Mouse (Mus musculus) heart, embryonic 14.5 days (tissue): ENCODE measurements around the gene Cep162. TPM values are rescaled to one million over a fixed set of nuclear protein-coding genes. Genes with fewer than 3 reads are reported as not detected.

Experiments
- ATAC-seq: fragments of 200-750 bp; cut with Nextera tagmentation; 2 replicates; pipeline ENCODE4 v1.8.0; 2017; ENCODE audit warnings: low read depth, moderate TSS enrichment; ENCODE audit not compliant: insufficient number of reproducible peaks, insufficient read depth, low FRiP score
- H3K27ac ChIP-seq, 2 experiments: fragments of 200-500 bp in 1 of 2; fragments of 300-500 bp in 1 of 2; sonication (generic) in 1 of 2; replicated peaks in 1 of 2; 2 replicates each; pipeline ENCODE4 v1.5.1; 2012 to 2014; ENCODE audit warnings: low read depth in 2 of 2, low read length in 2 of 2, control low read depth in 1 of 2, mild to moderate bottlenecking in 1 of 2, mixed read lengths in 1 of 2; ENCODE audit not compliant: control insufficient read depth in 1 of 2, insufficient read depth in 1 of 2
- H3K27me3 ChIP-seq: fragments of 300-500 bp; sonication (generic); 2 replicates; pipeline ENCODE4 v1.6.1; 2014; ENCODE audit warnings: mild to moderate bottlenecking, low read length, control low read depth; ENCODE audit not compliant: control insufficient read depth, insufficient read depth
- H3K36me3 ChIP-seq: fragments of 300-500 bp; sonication (generic); 2 replicates; pipeline ENCODE4 v1.6.1; 2014; ENCODE audit warnings: mild to moderate bottlenecking, control low read depth, low read length, mixed read lengths; ENCODE audit not compliant: control insufficient read depth, insufficient read depth
- H3K4me1 ChIP-seq, 2 experiments: fragments of 200-500 bp in 1 of 2; fragments of 300-500 bp in 1 of 2; sonication (generic) in 1 of 2; 2 replicates each; pipeline ENCODE4 v1.6.1; 2012 to 2014; ENCODE audit warnings: low read length in 2 of 2, control low read depth in 1 of 2, mixed read lengths in 1 of 2; ENCODE audit not compliant: control insufficient read depth in 2 of 2, insufficient read depth in 2 of 2
- H3K4me2 ChIP-seq: fragments of 300-500 bp; sonication (generic); 2 replicates; pipeline ENCODE4 v1.6.1; 2014; ENCODE audit warnings: mild to moderate bottlenecking, low read length
- H3K4me3 ChIP-seq, 2 experiments: fragments of 200-500 bp in 1 of 2; fragments of 300-500 bp in 1 of 2; sonication (generic) in 1 of 2; 2 replicates each; pipeline ENCODE4 v1.5.1; 2012 to 2014; ENCODE audit warnings: low read length in 2 of 2, mild to moderate bottlenecking in 2 of 2, control low read depth in 1 of 2, low read depth in 1 of 2, moderate library complexity in 1 of 2; ENCODE audit not compliant: control insufficient read depth in 1 of 2, insufficient read depth in 1 of 2
- H3K9ac ChIP-seq: fragments of 300-500 bp; sonication (generic); 2 replicates; pipeline ENCODE4 v1.6.1; 2014; ENCODE audit warnings: mild to moderate bottlenecking, low read length
- H3K9me3 ChIP-seq: fragments of 300-500 bp; sonication (generic); 2 replicates; pipeline ENCODE4 v1.6.1; 2016; ENCODE audit warnings: low read length, control low read depth; ENCODE audit not compliant: control insufficient read depth
- WGBS: fragments of 180-500 bp; shearing (Covaris S2); extraction: QIAGEN DNeasy Blood & Tissue Kit; methylation state at CpG from one replicate; pipeline ENCODE4 v1.1.7; 2014; 5-methylcytosine and 5-hydroxymethylcytosine counted together
- polyA plus RNA-seq: library from polyadenylated mRNA; unstranded; fragments of >200 nt; fragmentation: Nextera tagmentation; extraction: Ambion mirVana; gene quantifications from 2 replicates; pipeline ENCODE4 v1.2.1, GENCODE M21; 2014

The Cep162 gene
- polyA plus RNA-seq, 1 experiment from 2014 or later: 4.7 TPM

GRCm38 (mm10) chr9:87144106-87144505, 111.2 kb downstream of the Cep162 start, which contains the start of gene Mrap2:
Gene Mrap2 (plus strand): TSS chr9:87144306.
- no peaks in the 10 kb centered on the region for H3K36me3 ChIP-seq
- peaks cover 6% of the 10 kb centered on the region in 2 experiments; a peak in 1 of 4 replicates for H3K4me1 ChIP-seq
- WGBS: 3% methylated on average over 29 of the region's 29 CpGs
- ATAC-seq: peak; percentile 72
- peak within 1 kb of the TSS; percentile 72 for H3K4me2 ChIP-seq
- H3K27ac ChIP-seq: no peak within 1 kb of the TSS
- no peaks in the 10 kb centered on the region for H3K9me3 ChIP-seq
- peak within 1 kb of the TSS; percentile 35; the same call in 1 of the 2 replicates for H3K9ac ChIP-seq
- peak within 1 kb of the TSS; percentile 31 to 36 for H3K4me3 ChIP-seq
- H3K27me3 ChIP-seq: peaks cover 37% of the 10 kb centered on the region

GRCm38 (mm10) chr9:87143076-87143475, 112.3 kb downstream of the Cep162 start:
- no peaks in the 10 kb centered on the region for H3K9me3 ChIP-seq
- WGBS: 72% methylated on average over 3 of the region's 3 CpGs
- H3K27me3 ChIP-seq: peaks cover 37% of the 10 kb centered on the region
- H3K36me3 ChIP-seq: no peaks in the 10 kb centered on the region
- H3K4me2 ChIP-seq: no peak overlapping the region
- no peak overlapping the region for H3K27ac ChIP-seq
- no peak for ATAC-seq
- no peak overlapping the region for H3K9ac ChIP-seq
- H3K4me1 ChIP-seq: peaks cover 6% of the 10 kb centered on the region in 2 experiments; a peak in 1 of 4 replicates
- H3K4me3 ChIP-seq: no peak overlapping the region

Other genes with a start within 250 kb of the Cep162 start
- gene Ripply2, start 240.0 kb downstream of the Cep162 start, polyA plus RNA-seq: 0.46 and 0.75 TPM in 2 replicates
- gene Cyb5r4, start 233.5 kb downstream of the Cep162 start, polyA plus RNA-seq: 44.4 and 45.3 TPM in 2 replicates
- gene Mrap2, start 111.2 kb downstream of the Cep162 start, polyA plus RNA-seq: 0.16 TPM in 1 of 2 replicates, not detected in the other